Mouse (Mus musculus) kidney, postnatal 25 days (tissue): ENCODE results near the gene Slc30a1.

ENCODE experiments used
- DNase-seq, 2 experiments: peaks; one replicate each; pipeline ENCODE4 v3.0.0; 2021; ENCODE audit warnings: mixed read lengths in 2 of 2

Gene Slc30a1

DNA sequence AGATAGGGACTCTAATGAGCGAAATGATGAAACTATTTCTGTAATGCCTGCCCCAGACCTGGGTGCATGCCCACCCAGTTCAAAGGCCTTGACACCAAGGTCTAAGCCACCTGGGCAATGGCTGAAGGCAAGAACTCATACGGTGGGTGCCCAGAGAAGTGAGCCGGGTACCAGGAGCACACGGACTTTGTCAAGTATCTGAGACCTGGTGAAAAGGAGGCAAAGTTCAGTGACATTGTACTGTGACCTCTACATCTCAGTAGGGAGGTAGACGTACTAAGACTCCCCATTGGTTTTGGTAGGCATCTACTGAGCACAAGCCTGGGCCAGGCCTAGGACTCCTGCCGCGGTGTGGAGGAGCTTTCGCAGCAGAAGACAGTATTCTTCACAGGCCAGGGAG lies 38.8 kb downstream of the Slc30a1 start:
- no peak for DNase-seq

DNA sequence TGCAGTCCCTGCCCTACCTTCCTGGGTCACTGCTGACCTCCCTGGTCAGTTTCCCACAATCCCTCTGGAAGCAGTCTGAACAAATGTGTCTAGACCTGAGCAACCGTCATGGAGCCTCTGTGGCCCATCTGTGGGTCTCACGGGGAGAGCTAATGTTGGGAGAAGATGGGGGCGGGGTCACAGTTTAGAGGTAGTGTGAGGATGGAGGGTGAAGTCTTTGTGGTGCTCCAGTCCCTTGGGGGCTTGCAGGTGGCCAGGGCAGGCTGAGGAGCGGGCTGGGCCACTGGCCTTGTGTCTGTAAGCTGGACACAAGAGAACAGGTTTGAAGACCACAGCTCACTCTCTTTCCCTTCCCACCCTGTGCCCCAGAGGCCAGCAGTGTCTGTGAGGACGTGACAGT lies 39.2 kb downstream of the Slc30a1 start:
- DNase-seq = no peak

DNA sequence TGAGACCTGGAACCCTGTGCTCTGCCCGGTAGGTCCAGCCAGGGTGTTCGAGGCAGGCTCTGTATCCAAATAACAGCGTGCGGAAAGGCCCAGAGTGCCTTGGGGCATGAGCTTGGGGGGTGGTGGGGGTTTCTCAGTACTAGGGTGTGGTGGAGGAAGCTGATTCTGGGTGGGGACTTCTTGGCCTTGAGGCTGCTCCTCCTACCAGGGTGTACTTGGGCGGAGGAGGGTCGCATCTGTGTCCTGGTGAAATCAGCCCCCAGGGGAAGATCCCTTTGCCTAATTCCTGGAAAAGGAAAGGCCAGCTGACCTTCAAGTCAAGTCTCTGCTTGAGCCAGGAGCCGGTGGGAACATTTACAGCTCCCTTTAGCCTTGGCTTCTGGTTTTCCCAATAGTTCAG lies 39.7 kb downstream of the Slc30a1 start:
- DNase-seq = peak in 1 of 2 experiments; percentile 25

DNA sequence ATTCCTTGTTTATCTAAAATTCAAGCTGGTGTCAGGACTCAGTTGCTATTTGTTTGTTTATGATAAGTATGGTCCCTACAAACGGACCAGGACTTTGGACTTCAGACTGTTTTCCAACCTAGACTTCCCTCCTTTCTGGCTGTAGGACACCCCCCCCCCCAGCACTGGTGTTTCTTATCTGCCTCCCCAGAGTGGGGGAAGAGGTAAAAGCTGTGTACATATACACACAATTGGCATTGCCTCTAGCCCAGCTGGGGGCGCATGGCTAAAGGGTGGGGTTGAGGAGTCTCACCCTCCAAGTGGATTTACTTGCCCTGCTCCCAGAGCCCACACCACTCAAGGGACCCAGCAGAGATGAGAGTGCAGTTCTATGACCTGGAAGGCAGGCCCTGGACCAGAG lies 40.3 kb downstream of the Slc30a1 start:
- DNase-seq = peak in 1 of 2 experiments; percentile 31

DNA sequence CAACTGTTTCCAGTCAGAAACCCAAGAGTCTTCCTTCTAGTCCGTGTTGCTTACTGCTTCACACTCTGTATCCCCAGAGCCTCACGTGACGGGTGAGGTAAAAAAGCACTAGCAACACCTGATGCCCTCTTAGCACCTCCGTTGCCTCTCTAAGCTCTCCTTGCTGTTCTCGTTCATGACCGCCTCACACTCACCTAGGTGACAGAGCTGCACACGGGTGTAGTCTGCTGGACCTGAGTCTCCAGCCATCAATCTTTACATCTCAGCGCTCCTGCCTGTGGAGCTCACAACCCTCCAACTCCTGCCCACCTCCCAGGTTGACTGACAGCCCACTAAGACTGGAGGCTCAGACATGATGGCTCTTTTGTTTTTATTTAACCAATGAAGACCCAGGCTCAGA lies 41.2 kb downstream of the Slc30a1 start:
- DNase-seq = peak in 1 of 2 experiments; percentile 31

DNA sequence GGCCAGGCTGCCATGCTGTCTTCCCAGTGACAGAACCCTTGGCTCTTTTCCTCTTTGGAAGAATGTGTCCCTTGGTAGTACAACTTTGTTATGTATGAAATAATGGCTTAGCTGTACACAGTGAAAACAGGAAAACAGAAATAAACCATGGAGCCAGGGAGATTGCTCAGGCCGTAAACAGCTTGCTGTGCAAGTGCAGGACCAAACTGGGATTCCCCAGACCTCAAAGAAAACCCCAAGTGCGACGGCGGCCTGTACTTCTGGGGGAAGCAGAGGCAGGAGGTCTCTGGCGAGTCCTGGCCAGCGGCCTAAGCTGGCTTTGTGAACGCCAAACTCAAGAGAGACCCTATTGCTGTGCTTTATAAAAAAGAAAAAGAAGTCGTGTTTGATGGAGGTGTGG lies 42.0 kb downstream of the Slc30a1 start:
- DNase-seq = no peak

DNA sequence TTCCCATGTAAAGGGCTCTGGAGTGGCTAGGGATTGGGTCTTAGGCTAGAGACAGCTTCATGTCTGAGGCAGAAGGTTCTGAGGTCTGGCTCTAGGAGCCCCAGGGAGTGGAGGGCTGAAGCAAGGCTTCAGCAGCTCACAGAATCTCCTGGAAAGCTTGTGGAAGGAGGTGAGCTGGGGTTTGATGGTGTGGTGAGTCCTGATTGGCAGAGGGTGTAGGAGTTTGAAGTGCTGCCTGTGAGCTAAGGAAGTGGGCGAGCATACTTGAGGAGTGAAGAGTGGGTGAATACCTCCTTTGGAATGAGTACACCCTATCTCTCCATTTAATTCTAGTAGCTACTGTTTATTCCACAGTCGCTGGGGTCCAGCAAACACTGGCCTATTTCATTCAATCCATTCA lies 44.0 kb downstream of the Slc30a1 start:
- DNase-seq = no peak

DNA sequence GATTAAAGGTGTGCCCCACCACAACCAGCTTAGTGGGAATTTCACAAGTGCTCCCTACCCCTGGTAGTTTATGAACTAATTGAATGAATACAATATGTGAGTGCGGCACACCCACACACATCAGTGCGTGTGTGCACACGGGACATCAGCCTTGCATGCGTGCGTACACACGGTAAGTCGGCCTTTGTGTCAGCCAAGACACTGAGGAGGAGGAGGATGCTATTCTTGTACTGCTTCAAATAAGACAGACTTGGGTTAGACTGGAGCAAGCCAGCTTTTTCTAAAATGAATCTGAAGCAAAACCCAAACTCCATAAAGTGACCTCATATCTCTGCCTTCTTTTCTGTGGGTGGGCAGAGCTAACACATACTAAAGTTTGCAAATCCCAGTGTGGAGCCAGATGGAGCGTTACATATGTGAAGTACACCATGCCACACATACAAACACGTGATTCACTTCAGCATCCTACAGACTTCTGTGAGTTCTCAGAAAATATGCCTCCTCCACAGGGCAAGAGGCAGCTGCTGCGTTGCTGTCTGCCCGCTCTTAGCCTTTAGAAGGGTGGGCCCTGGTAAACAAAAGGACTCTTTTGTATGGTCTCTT lies 46.3 kb downstream of the Slc30a1 start:
- peak in 1 of 2 experiments; percentile 23 for DNase-seq

DNA sequence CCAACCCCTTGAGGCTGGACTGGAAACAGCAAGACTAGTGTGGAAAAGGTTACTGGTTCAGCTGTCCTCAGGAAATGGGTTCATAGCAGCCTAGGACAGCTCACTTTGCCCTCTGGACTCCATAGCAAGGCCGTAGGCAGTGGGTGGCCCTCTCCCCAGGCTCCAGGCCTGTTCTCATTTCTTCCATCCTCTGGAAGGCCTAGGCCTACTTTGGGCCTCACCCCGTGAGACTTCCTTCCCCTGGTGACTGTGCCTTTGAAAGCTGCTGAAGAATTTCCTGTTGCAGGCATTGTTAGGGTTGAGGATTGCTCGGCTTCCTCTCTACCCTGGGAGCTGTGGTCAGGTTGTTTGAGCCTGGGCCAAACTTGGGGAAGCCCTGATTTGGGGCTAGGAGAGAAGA lies 48.5 kb downstream of the Slc30a1 start:
- peak; percentile 31 to 71 for DNase-seq

DNA sequence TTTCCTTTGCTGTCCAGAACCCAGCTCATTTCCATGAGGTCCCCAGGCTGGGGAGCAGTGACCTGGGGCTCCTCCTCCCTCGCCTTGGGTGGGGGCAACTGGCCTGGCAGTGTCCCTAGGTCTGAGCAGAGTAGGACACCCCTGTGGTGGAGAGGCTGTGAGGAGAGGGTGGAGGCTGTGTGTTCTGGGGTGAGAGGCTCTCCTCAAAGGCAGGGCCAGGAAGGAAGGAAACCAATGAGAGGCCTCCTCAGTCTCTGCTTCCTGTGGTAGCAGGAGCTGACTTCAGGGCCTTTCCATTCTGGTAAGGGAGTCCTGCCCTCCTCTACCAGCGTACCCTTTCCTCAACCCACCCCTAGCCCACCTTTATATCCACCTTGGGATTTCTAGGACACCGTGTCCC lies 49.7 kb downstream of the Slc30a1 start:
- peak; percentile 35 to 75 for DNase-seq

DNA sequence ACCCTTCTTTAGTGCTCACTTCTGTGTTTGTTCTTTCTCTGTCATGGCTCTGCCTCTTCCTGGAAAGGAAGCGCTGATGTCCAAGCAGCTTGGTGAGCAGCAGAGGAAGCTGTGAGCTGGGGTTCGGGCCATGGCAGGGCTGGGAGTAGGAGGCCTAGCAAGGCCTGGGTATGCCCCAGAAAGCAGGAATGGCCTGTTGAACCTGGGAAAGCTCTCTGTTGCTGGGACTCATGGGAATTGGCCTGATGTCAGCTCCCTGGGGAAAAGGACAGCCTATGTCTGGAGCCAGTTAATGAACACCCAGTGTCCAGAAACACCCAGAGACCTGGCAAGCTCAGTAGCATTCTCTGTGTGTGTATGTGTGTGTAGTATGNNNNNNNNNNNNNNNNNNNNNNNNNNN lies 50.3 kb downstream of the Slc30a1 start:
- DNase-seq = peak; percentile 84 to 94

DNA sequence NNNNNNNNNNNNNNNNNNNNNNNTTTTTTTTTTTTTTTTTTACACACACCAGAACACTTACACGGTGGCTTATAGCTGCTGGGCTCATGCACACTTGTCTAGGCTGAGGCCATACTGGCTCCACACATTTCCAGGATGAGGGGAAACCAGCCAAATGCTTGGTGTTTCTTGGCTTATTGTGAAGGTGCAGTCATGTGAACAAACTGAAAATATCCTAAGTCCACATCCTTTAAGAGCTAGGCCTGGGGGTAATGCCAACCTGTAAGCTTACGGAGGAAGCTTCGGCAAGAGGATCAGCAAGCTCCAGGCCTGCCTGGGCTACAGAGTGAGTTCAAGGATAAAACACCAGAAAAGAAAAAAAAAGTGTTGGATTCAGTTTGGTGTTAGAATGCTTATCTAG lies 50.8 kb downstream of the Slc30a1 start:
- DNase-seq = peak; percentile 62 to 76

DNA sequence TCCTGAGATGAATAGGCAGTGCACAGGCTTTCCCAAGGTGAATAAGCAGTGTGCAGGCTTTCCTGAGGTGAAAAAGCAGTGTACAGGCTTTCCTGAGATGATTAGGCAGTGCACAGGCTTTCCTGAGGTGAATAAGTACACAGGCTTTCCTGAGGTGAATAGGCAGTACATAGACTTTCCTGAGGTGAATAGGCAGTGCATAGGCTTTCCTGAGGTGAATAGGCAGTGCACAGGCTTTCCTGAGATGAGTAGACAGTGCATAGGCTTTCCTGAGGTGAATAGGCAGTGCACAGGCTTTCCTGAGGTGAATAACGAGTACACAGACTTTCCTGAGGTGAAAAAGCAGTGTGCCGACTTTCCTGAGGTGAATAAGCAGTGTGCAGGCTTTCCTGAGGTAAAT lies 54.4 kb downstream of the Slc30a1 start:
- DNase-seq = no peak
